9 mouse cellular contexts compared by ENCODE assay signal in genomic region chr9:36833043-36833881, GRCm38 (mm10). TPM values are rescaled to one million over a fixed set of nuclear protein-coding genes. Genes with fewer than 3 reads are reported as not detected.
A peak's percentile ranks its signal among the peaks of the same experiment; 100 is the strongest.
DNase-seq lines count a peak whose midpoint lies in the region; ATAC-seq and TF ChIP-seq lines count a peak whose summit lies in the region.
"Had no signal": no experiment of that assay in that cellular context is flagged by ENCODE, and none has a peak within 500 bp of the region (broad histone marks: within the 10 kb centered on the region; RNA-seq: fewer than 3 reads in every experiment).

No protein-coding gene starts in this region.

- no peak for DNase-seq in kidney, adult 2 months
- no peak for DNase-seq in kidney, adult 18-20 months
- DNase-seq in cerebellum, adult 18-20 months: peak; percentile 74 to 75
- DNase-seq in layer of hippocampus, adult 8-10 months (ENCODE audit: low spot score in 2 of 2): peak; percentile 52
- DNase-seq in midbrain, embryonic 11.5 days (ENCODE audit: low spot score, missing footprints): peak; percentile 95

- ATAC-seq in forebrain, embryonic 16.5 days: peak; percentile 72
- ATAC-seq in midbrain, embryonic 11.5 days (ENCODE audit: low FRiP score): peak; percentile 69
- peak; percentile 29; the same call in 1 of the 2 replicates for ATAC-seq in stomach, embryonic 16.5 days (ENCODE audit: insufficient read depth, low FRiP score)
- ATAC-seq in megakaryocyte-erythroid progenitor cell, adult 5-6 weeks (replicated peaks; ENCODE audit: low FRiP score, low TSS enrichment, poor library complexity, severe bottlenecking): no peak

- peak overlapping the region; percentile 91 for H3K9ac ChIP-seq in forebrain, embryonic 16.5 days (replicated peaks; ENCODE audit: low read depth, low read length)
- H3K9ac ChIP-seq in midbrain, embryonic 11.5 days (ENCODE audit: low read length): peak overlapping the region; percentile 57
- H3K9ac ChIP-seq in stomach, embryonic 16.5 days (ENCODE audit: low read length): peak overlapping the region; percentile 61

- no peaks in the 10 kb centered on the region for H3K4me1 ChIP-seq in kidney, adult 2 months (ENCODE audit: control insufficient read depth, insufficient read depth, low read length)
- peaks cover 21% of the 10 kb centered on the region for H3K4me1 ChIP-seq in forebrain, embryonic 16.5 days (replicated peaks; ENCODE audit: control insufficient read depth, insufficient read depth, low read length)
- peaks cover 5% of the 10 kb centered on the region for H3K4me1 ChIP-seq in midbrain, embryonic 11.5 days (ENCODE audit: control insufficient read depth, insufficient read depth, low read length)
- no peaks in the 10 kb centered on the region for H3K4me1 ChIP-seq in stomach, embryonic 16.5 days (ENCODE audit: control insufficient read depth, insufficient read depth, low read length)

- H3K9me3 ChIP-seq in forebrain, embryonic 16.5 days (ENCODE audit: control insufficient read depth, low read length): no peaks in the 10 kb centered on the region
- no peaks in the 10 kb centered on the region for H3K9me3 ChIP-seq in midbrain, embryonic 11.5 days (ENCODE audit: control insufficient read depth, low read length)
- H3K9me3 ChIP-seq in stomach, embryonic 16.5 days (replicated peaks; ENCODE audit: control insufficient read depth, low read length): no peaks in the 10 kb centered on the region
- H3K9me3 ChIP-seq: G1E had no signal

- H3K27me3 ChIP-seq in kidney, adult 2 months (replicated peaks; ENCODE audit: control insufficient read depth, insufficient read depth, low read length): peaks cover 2% of the 10 kb centered on the region
- no peaks in the 10 kb centered on the region for H3K27me3 ChIP-seq in forebrain, embryonic 16.5 days (replicated peaks; ENCODE audit: control insufficient read depth, insufficient read depth, low read length)
- no peaks in the 10 kb centered on the region for H3K27me3 ChIP-seq in midbrain, embryonic 11.5 days (ENCODE audit: control insufficient read depth, insufficient read depth, low read length)
- H3K27me3 ChIP-seq in stomach, embryonic 16.5 days (ENCODE audit: control insufficient read depth, insufficient read depth, low read length): no peaks in the 10 kb centered on the region; the same call in 1 of the 2 replicates

- H3K27ac ChIP-seq in kidney, adult 2 months (ENCODE audit: insufficient read depth, low read depth, low read length): no peak overlapping the region
- peak overlapping the region; percentile 94 for H3K27ac ChIP-seq in forebrain, embryonic 16.5 days (ENCODE audit: low read length)
- H3K27ac ChIP-seq in midbrain, embryonic 11.5 days (ENCODE audit: low read depth, low read length): peak overlapping the region; percentile 88
- no peak overlapping the region for H3K27ac ChIP-seq in stomach, embryonic 16.5 days (ENCODE audit: low read length)

- H3K4me3 ChIP-seq in kidney, adult 2 months (ENCODE audit: insufficient read depth, low read depth, low read length): peak overlapping the region; percentile 35; the same call in 1 of the 2 replicates
- H3K4me3 ChIP-seq in forebrain, embryonic 16.5 days (replicated peaks; ENCODE audit: low read length): peak overlapping the region; percentile 78
- H3K4me3 ChIP-seq in midbrain, embryonic 11.5 days (ENCODE audit: low read depth, low read length): peak overlapping the region; percentile 66
- peak overlapping the region; percentile 51 for H3K4me3 ChIP-seq in stomach, embryonic 16.5 days (replicated peaks; ENCODE audit: low read length)

- TF ChIP-seq CTCF in kidney, adult 2 months (conservative IDR thresholded peaks at IDR 0.05; ENCODE audit: insufficient read depth, insufficient read length, low read depth, low read length): no peak

- H3K36me3 ChIP-seq in kidney, adult 2 months (ENCODE audit: control insufficient read depth, insufficient read depth, low read length): no peaks in the 10 kb centered on the region
- no peaks in the 10 kb centered on the region for H3K36me3 ChIP-seq in forebrain, embryonic 16.5 days (ENCODE audit: control insufficient read depth, insufficient read depth)
- H3K36me3 ChIP-seq in midbrain, embryonic 11.5 days (ENCODE audit: control insufficient read depth, insufficient read depth, low read length): peaks cover 2% of the 10 kb centered on the region; the same call in 1 of the 2 replicates
- H3K36me3 ChIP-seq in stomach, embryonic 16.5 days (ENCODE audit: control insufficient read depth, insufficient read depth, low read length): no peaks in the 10 kb centered on the region
- H3K36me3 ChIP-seq: G1E had no signal

- H3K4me2 ChIP-seq in forebrain, embryonic 16.5 days (ENCODE audit: low read length): peak overlapping the region; percentile 81
- peak overlapping the region; percentile 65 for H3K4me2 ChIP-seq in midbrain, embryonic 11.5 days
- H3K4me2 ChIP-seq in stomach, embryonic 16.5 days (ENCODE audit: low read depth, low read length): peak overlapping the region; percentile 86

- 4% methylated on average over 31 of the region's 31 CpGs for WGBS in kidney, adult 2 months
- WGBS in forebrain, embryonic 16.5 days: under 1% methylated on average over 31 of the region's 31 CpGs
- WGBS in midbrain, embryonic 11.5 days: under 1% methylated on average over 29 of the region's 31 CpGs
- 3% methylated on average over 31 of the region's 31 CpGs for WGBS in stomach, embryonic 16.5 days

- no peak for TF ChIP-seq POLR2A in kidney, adult 2 months (IDR thresholded peaks at IDR 0.05; ENCODE audit: low read depth, low read length)

RNA-seq across cellular contexts. Expression of gene Fez1, which starts 11.6 kb away (rescaled TPM):
- polyA plus RNA-seq in kidney, adult 2 months (2012; rRNA removed): 0.33 and 0.60 TPM in 2 replicates
- polyA plus RNA-seq in forebrain, embryonic 16.5 days (2015; fragmentation: Nextera tagmentation; extraction: Ambion mirVana): 715 and 751 TPM in 2 replicates
- total RNA-seq in layer of hippocampus, adult 8-10 months (2022): 100 to 1,000 TPM; 259 to 276 (median 263) TPM
- polyA plus RNA-seq in midbrain, embryonic 11.5 days (2014; fragmentation: Nextera tagmentation; extraction: Ambion mirVana): 385 and 411 TPM in 2 replicates
- 13.1 and 14.4 TPM in 2 replicates for polyA plus RNA-seq in stomach, embryonic 16.5 days (2015; fragmentation: Nextera tagmentation; extraction: Ambion mirVana)
- total RNA-seq in megakaryocyte-erythroid progenitor cell, adult 5-6 weeks (2014; fragmentation: Nextera tagmentation): not detected in 2 replicates
- total RNA-seq in megakaryocyte-erythroid progenitor cell, adult 5-6 weeks (2017): not detected in 2 replicates
- polyA plus RNA-seq: G1E had no signal

RNA-seq across cellular contexts. Expression of gene Ei24, which starts 36.1 kb away (rescaled TPM):
- 85.9 and 94.1 TPM in 2 replicates for polyA plus RNA-seq in kidney, adult 2 months (2012; rRNA removed)
- 125 TPM in 2 replicates for polyA plus RNA-seq in forebrain, embryonic 16.5 days (2015; fragmentation: Nextera tagmentation; extraction: Ambion mirVana)
- total RNA-seq in layer of hippocampus, adult 8-10 months (2022): 100 to 1,000 TPM in 2 of 4 experiments, 10 to 100 TPM in 2; 90.8 to 109 (median 99.9) TPM
- 70.3 TPM in 2 replicates for polyA plus RNA-seq in midbrain, embryonic 11.5 days (2014; fragmentation: Nextera tagmentation; extraction: Ambion mirVana)
- 89.4 and 98.4 TPM in 2 replicates for polyA plus RNA-seq in stomach, embryonic 16.5 days (2015; fragmentation: Nextera tagmentation; extraction: Ambion mirVana)
- 34.9 and 60.8 TPM in 2 replicates for total RNA-seq in megakaryocyte-erythroid progenitor cell, adult 5-6 weeks (2014; fragmentation: Nextera tagmentation)
- 42.1 and 44.0 TPM in 2 replicates for total RNA-seq in megakaryocyte-erythroid progenitor cell, adult 5-6 weeks (2017)

Comparison
In these comparisons a context has a peak if more than half of its experiments do, and no peak if none do; other contexts are left out.
1. DNase-seq: peak in cerebellum, adult 18-20 months (2 of 2), layer of hippocampus, adult 8-10 months (2 of 2) and midbrain, embryonic 11.5 days (single experiment); none in kidney, adult 2 months (single experiment) and kidney, adult 18-20 months (single experiment).
2. H3K27ac ChIP-seq: peak in forebrain, embryonic 16.5 days (single experiment) and midbrain, embryonic 11.5 days (single experiment); none in kidney, adult 2 months (single experiment) and stomach, embryonic 16.5 days (single experiment).
3. RNA of gene Fez1, which starts 11.6 kb away (polyA plus RNA-seq): 715 to 751 TPM in forebrain, embryonic 16.5 days and 385 to 411 TPM in midbrain, embryonic 11.5 days; 13.1 to 14.4 TPM in stomach, embryonic 16.5 days and 0.33 to 0.60 TPM in kidney, adult 2 months; every median in the first group is over 10 times any median in the second.
4. Peak in every context shown above with its lines, with median percentiles within 50 percentile points of each other: H3K4me3 ChIP-seq, H3K4me2 ChIP-seq and H3K9ac ChIP-seq.